Mouse (Mus musculus): ENCODE results near the gene B4galt5. TPM values are rescaled to one million over a fixed set of nuclear protein-coding genes. Genes with fewer than 3 reads are reported as not detected.

Gene B4galt5
- polyA plus RNA-seq, 1 experiment = 59.4 TPM

DNA sequence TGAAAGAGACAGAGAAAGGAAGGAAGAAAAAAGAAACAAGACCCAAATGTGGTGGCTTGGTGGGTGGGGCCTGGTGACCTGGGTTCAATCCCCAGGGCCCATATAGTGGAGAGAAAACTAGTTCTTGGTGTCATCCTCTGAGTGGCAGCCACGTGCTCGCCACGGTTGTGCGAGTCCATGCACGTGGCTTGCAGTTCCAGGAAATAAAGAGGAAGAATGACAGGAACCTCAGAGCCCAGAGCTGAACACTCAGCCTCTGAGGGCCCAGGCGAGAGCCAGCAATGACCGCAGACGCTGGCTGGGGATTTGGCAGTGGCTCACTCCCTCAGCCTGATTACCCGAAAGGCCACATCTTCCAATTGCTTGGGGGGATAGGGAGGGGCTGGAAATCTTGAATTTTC, 77.9 kb downstream of the B4galt5 start:
- Histone ChIP-seq H3K4me1 (ENCODE audit: control insufficient read depth, insufficient read depth, low read length) (no peaks in the 10 kb centered on the region), H3K27me3 (ENCODE audit: control insufficient read depth, insufficient read depth, low read length) (no peaks in the 10 kb centered on the region), H3K27ac (ENCODE audit: insufficient read depth, low read length) (no peak overlapping the region), H3K4me3 (replicated peaks; ENCODE audit: insufficient read depth, low read depth, low read length) (no peak overlapping the region)
- no peak for TF ChIP-seq CTCF (IDR thresholded peaks at IDR 0.05; ENCODE audit: borderline replicate concordance, insufficient read depth, low read depth, low read length)
- TF ChIP-seq POLR2A (IDR thresholded peaks at IDR 0.05; ENCODE audit: borderline replicate concordance, insufficient read depth, low read length) = no peak
- DNase-seq = peak in 1 of 2 experiments; percentile 2
- WGBS = 78% methylated on average over 9 of the region's 9 CpGs

DNA sequence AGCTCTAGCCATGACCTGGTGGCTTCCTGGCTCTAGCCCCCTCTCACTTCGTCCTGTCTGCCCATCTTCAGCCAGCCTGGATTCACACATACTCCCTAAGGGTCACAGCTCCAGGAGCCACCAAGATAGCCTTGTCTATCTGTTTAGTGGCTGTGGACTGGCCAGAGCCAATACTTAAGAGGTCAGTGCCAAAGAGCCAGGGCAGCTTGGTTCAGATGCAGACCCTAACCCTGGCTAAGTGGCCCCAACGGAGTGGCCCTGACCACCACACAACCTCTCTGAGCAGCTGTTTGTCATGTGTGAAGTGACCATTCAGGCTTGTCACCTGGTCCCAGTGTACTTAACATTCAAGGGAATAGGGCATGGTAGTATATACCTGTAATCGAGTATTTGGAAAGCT, 78.5 kb downstream of the B4galt5 start:
- Histone ChIP-seq H3K4me1 (ENCODE audit: control insufficient read depth, insufficient read depth, low read length) (no peaks in the 10 kb centered on the region), H3K27ac (ENCODE audit: insufficient read depth, low read length) (no peak overlapping the region), H3K4me3 (replicated peaks; ENCODE audit: insufficient read depth, low read depth, low read length) (no peak overlapping the region), H3K27me3 (ENCODE audit: control insufficient read depth, insufficient read depth, low read length) (no peaks in the 10 kb centered on the region)
- 93% methylated on average over 3 of the region's 3 CpGs for WGBS
- no peak for DNase-seq
- TF ChIP-seq CTCF (IDR thresholded peaks at IDR 0.05; ENCODE audit: borderline replicate concordance, insufficient read depth, low read depth, low read length) (no peak), POLR2A (IDR thresholded peaks at IDR 0.05; ENCODE audit: borderline replicate concordance, insufficient read depth, low read length) (no peak)

DNA sequence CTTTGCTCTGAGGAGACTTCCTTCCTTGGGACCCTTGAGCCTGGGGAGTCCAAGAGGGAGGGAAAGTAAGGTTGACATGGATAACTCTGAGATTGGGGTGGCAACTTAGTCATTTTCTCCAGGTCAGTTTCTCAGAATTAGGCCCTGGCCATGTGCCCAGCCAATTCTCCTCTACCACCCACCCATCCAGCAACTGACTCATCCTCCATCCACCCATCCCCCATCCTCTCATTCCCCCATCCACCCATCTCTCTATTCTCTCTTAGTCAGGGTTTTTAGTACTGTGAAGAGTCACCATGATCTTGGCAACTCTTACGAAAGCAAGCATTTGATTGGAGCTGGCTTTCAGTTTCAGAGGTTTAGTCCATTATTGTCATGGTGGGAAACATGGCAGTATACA, 80.3 kb downstream of the B4galt5 start:
- DNase-seq = peak in 1 of 2 experiments; percentile 3
- TF ChIP-seq CTCF (IDR thresholded peaks at IDR 0.05; ENCODE audit: borderline replicate concordance, insufficient read depth, low read depth, low read length) = no peak
- TF ChIP-seq POLR2A (IDR thresholded peaks at IDR 0.05; ENCODE audit: borderline replicate concordance, insufficient read depth, low read length) = no peak
- H3K4me1 ChIP-seq (ENCODE audit: control insufficient read depth, insufficient read depth, low read length) = no peaks in the 10 kb centered on the region
- H3K27ac ChIP-seq (ENCODE audit: insufficient read depth, low read length) = no peak overlapping the region
- H3K4me3 ChIP-seq (replicated peaks; ENCODE audit: insufficient read depth, low read depth, low read length) = no peak overlapping the region
- no peaks in the 10 kb centered on the region for H3K27me3 ChIP-seq (ENCODE audit: control insufficient read depth, insufficient read depth, low read length)
- 98% methylated on average over 1 of the region's 1 CpGs for WGBS

DNA sequence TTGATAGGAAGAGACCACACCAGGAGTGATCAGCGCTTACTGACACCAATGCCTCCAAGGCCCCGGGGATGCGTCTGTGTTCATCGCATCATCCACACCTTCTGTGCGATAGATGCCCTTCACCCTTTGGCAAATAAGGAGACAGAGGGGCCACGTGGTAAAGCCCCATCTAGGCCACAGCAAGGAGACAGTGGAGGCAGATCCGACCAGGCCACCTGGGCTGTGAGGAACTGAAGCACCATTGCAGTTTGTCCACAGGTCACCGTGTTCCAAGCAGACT, 80.6 kb downstream of the B4galt5 start:
- no peak for TF ChIP-seq POLR2A (IDR thresholded peaks at IDR 0.05; ENCODE audit: borderline replicate concordance, insufficient read depth, low read length)

DNA sequence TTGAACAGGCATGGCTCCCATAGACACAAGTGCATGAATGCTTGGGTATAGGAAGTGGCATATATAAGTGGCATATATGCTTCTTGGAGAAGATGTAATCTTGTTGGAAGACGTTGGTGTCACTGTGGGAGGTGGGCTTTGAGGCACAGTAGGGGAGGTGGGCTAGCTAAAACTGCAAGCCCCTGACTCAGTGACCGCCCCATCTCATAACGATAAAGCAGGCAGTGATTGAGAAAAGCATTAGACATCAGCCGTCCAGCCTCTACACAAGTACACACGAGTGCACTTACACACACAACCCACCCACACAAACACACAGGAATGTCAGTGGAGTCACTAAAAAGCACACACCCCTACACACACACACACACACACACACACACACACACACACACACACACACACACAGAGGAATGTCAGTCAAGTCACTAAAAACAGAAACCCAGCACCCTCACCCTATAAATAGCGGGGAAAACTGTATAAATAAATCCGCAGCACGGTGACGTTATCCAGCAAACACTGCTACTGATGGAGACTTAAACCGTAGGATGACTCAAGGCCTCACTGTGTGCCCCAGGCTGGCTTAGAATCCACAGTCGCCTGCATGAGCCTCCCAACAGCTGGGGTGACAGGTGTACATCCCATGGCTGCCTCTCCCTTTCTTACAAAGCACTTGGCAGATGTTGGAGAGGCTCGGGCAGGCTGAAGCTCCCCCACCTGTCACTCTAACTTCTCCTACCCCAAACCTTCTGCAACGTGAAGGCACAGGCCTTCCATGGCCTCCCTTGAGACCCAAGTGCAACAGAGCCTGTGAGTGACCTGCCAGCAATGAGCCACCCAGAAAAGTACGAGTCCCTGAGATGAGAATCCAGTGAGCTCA, 81.2 kb downstream of the B4galt5 start:
- no peak overlapping the region for H3K27ac ChIP-seq (ENCODE audit: insufficient read depth, low read length)
- no peaks in the 10 kb centered on the region for H3K4me1 ChIP-seq (ENCODE audit: control insufficient read depth, insufficient read depth, low read length)
- TF ChIP-seq CTCF (IDR thresholded peaks at IDR 0.05; ENCODE audit: borderline replicate concordance, insufficient read depth, low read depth, low read length) (no peak), POLR2A (IDR thresholded peaks at IDR 0.05; ENCODE audit: borderline replicate concordance, insufficient read depth, low read length) (no peak)
- WGBS = 71% methylated on average over 14 of the region's 14 CpGs
- H3K27me3 ChIP-seq (ENCODE audit: control insufficient read depth, insufficient read depth, low read length) = no peaks in the 10 kb centered on the region
- no peak overlapping the region for H3K4me3 ChIP-seq (replicated peaks; ENCODE audit: insufficient read depth, low read depth, low read length)
- peak in 1 of 2 experiments; percentile 3 for DNase-seq

More for the DNA sequence above, 80.6 kb downstream of the B4galt5 start:
- H3K27ac ChIP-seq (ENCODE audit: insufficient read depth, low read length) = no peak overlapping the region
- H3K4me1 ChIP-seq (ENCODE audit: control insufficient read depth, insufficient read depth, low read length) = no peaks in the 10 kb centered on the region
- no peak overlapping the region for H3K4me3 ChIP-seq (replicated peaks; ENCODE audit: insufficient read depth, low read depth, low read length)
- WGBS = 91% methylated on average over 8 of the region's 8 CpGs
- no peak for DNase-seq
- H3K27me3 ChIP-seq (ENCODE audit: control insufficient read depth, insufficient read depth, low read length) = no peaks in the 10 kb centered on the region

DNA sequence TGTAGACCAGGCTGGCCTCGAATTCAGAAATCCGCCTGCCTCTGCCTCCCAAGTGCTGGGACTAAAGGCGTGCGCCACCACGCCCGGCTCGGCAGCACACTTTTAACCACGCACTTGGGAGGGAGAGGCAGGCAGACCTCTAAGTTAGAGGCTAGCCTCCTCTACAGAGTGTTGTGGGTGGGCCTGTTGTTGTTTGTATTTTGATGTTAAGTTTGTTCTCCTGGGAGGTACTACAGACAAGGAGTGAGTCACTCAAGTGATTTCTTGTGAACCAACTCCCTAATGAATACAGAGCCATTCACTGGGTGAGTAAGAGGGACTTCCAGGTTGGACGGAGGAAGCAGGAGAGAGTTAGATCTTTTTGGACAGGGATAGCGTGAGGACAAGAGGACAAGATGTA, 82.8 kb downstream of the B4galt5 start:
- no peaks in the 10 kb centered on the region for H3K27me3 ChIP-seq (ENCODE audit: control insufficient read depth, insufficient read depth, low read length)
- TF ChIP-seq POLR2A (IDR thresholded peaks at IDR 0.05; ENCODE audit: borderline replicate concordance, insufficient read depth, low read length) (no peak), CTCF (IDR thresholded peaks at IDR 0.05; ENCODE audit: borderline replicate concordance, insufficient read depth, low read depth, low read length) (no peak)
- 96% methylated on average over 10 of the region's 10 CpGs for WGBS
- no peaks in the 10 kb centered on the region for H3K4me1 ChIP-seq (ENCODE audit: control insufficient read depth, insufficient read depth, low read length)
- H3K4me3 ChIP-seq (replicated peaks; ENCODE audit: insufficient read depth, low read depth, low read length) = no peak overlapping the region
- H3K27ac ChIP-seq (ENCODE audit: insufficient read depth, low read length) = no peak overlapping the region
- no peak for DNase-seq

DNA sequence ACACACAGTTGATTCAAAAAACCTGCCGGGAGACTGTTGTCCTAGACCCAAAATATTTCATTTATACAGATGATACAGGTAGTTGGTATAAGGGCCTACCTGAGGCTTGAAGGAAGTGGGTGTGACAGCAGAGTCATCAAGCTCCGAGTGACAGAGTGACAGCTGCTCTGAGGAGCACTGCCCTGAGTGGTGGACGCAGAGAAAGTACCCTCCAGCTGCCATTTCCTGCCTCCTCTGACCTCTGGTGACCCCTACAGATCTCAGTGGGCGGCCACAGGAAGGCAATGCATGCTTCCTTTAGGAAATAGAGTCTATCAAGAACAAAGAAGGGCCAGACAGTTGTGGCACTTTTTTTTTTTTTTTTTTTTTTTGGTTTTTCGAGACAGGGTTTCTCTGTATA, 83.2 kb downstream of the B4galt5 start:
- H3K4me1 ChIP-seq (ENCODE audit: control insufficient read depth, insufficient read depth, low read length) = no peaks in the 10 kb centered on the region
- 71% methylated on average over 5 of the region's 5 CpGs for WGBS
- TF ChIP-seq POLR2A (IDR thresholded peaks at IDR 0.05; ENCODE audit: borderline replicate concordance, insufficient read depth, low read length) = no peak
- TF ChIP-seq CTCF (IDR thresholded peaks at IDR 0.05; ENCODE audit: borderline replicate concordance, insufficient read depth, low read depth, low read length) = no peak
- no peak overlapping the region for H3K27ac ChIP-seq (ENCODE audit: insufficient read depth, low read length)
- no peaks in the 10 kb centered on the region for H3K27me3 ChIP-seq (ENCODE audit: control insufficient read depth, insufficient read depth, low read length)
- no peak for DNase-seq
- H3K4me3 ChIP-seq (replicated peaks; ENCODE audit: insufficient read depth, low read depth, low read length) = no peak overlapping the region

DNA sequence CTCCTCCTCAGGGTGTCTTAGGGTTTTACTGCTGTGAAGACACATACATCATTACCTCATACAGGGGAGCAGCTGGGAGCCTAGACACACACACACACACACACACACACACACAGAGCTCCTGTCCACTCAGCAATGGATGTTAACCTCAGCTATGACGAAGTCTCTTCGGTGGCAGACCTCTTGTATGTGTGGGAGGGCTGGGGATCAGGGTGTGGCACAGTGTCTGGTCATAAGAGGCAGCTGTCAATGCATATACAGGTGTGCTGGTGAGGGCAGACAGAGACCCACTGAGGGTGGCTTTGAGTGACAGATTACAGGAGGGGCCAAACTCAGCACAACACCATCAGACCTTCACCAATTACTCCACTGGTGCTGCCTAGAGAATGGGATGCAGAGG, 84.0 kb downstream of the B4galt5 start:
- no peak for DNase-seq
- 95% methylated on average over 2 of the region's 2 CpGs for WGBS

More for the DNA sequence above, 84.0 kb downstream of the B4galt5 start:
- Histone ChIP-seq H3K27ac (ENCODE audit: insufficient read depth, low read length) (no peak overlapping the region), H3K27me3 (ENCODE audit: control insufficient read depth, insufficient read depth, low read length) (no peaks in the 10 kb centered on the region), H3K4me3 (replicated peaks; ENCODE audit: insufficient read depth, low read depth, low read length) (no peak overlapping the region), H3K4me1 (ENCODE audit: control insufficient read depth, insufficient read depth, low read length) (no peaks in the 10 kb centered on the region)
- TF ChIP-seq CTCF (IDR thresholded peaks at IDR 0.05; ENCODE audit: borderline replicate concordance, insufficient read depth, low read depth, low read length) = no peak
- no peak for TF ChIP-seq POLR2A (IDR thresholded peaks at IDR 0.05; ENCODE audit: borderline replicate concordance, insufficient read depth, low read length)
